Mouse (Mus musculus) induced T-regulatory cell, adult 2 months (primary cell): ENCODE measurements around the gene Olfr378.

ENCODE experiments used
- DNase-seq: peaks from one replicate; pipeline ENCODE4 v3.0.0-alpha.2; 2012; ENCODE audit warnings: low read depth

Olfr378 gene

DNA sequence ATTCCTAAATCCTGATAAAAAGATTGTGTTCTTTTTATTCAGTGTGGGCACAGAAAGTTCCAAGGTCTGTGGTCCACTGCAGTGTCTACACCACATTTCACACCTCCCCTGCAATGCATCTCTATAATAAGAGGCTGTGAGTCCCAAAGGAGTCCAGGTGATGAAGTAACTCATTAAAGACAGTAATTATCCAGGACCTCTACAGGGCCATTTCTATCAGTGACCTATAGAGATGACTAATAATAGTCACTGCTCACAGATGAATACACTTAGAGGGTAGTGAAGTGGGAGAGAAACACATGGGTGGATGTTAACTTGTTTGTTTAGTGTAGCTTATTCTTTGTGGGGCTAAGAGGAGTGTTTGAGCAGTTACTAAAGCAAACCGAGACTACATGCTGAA, at the start of gene Olfr378:
TSS of gene Olfr378 (minus strand) at position 101 of the 400 bp plus-strand sequence.
- no peak for DNase-seq

GRCm38 (mm10) chr11:73457408-73457807, 29.1 kb upstream of the Olfr378 start, which contains the start of gene Olfr380:
Gene Olfr380, minus strand, starts transcription at chr11:73457508.
- no peak for DNase-seq

GRCm38 (mm10) chr11:73399514-73399913, 28.8 kb downstream of the Olfr378 start, which contains the start of gene Olfr1:
Gene Olfr1, minus strand, starts transcription at chr11:73399614.
- no peak for DNase-seq

- no peak for DNase-seq
These were observed 32.9 kb downstream of the Olfr378 start for GRCm38 (mm10) chr11:73395374-73395773.
